Mouse (Mus musculus) cortical plate, adult 2 months (tissue): ENCODE data around the gene Usp48. TPM values are rescaled to one million over a fixed set of nuclear protein-coding genes. Genes with fewer than 3 reads are reported as not detected.

Experiments
- H3K27ac ChIP-seq: fragments of 200-500 bp; 2 replicates; pipeline ENCODE4 v1.5.1; 2012; ENCODE audit warnings: low read length, control low read depth, inconsistent platforms; ENCODE audit not compliant: insufficient read depth
- H3K4me1 ChIP-seq: fragments of 200-500 bp; 2 replicates; pipeline ENCODE4 v1.6.1; 2011; ENCODE audit warnings: low read length; ENCODE audit not compliant: control insufficient read depth, insufficient read depth
- H3K4me3 ChIP-seq: fragments of 200-500 bp; 2 replicates; pipeline ENCODE4 v1.5.1; 2011; ENCODE audit warnings: mild to moderate bottlenecking, low read length, control low read depth; ENCODE audit not compliant: insufficient read depth
- CTCF ChIP-seq: fragments of 200-500 bp; IDR thresholded peaks from 2 replicates; pipeline ENCODE4 v1.5.1; 2011; ENCODE audit warnings: mild to moderate bottlenecking, control low read depth, low read length; ENCODE audit not compliant: insufficient read depth; ENCODE audit errors: extremely low read depth
- POLR2A ChIP-seq: fragments of 200-500 bp; IDR thresholded peaks from 2 replicates; pipeline ENCODE4 v1.6.1; 2011; ENCODE audit warnings: mild to moderate bottlenecking, low read length, control low read depth; ENCODE audit not compliant: insufficient read depth; ENCODE audit errors: extremely low read depth
- polyA plus RNA-seq: library from polyadenylated mRNA; depleted of rRNA; stranded (reverse); fragments of >200 nt; gene quantifications from 2 replicates; pipeline ENCODE4 v1.2.3, GENCODE M21; 2012

Gene Usp48
- polyA plus RNA-seq, 1 experiment = 147 TPM

DNA sequence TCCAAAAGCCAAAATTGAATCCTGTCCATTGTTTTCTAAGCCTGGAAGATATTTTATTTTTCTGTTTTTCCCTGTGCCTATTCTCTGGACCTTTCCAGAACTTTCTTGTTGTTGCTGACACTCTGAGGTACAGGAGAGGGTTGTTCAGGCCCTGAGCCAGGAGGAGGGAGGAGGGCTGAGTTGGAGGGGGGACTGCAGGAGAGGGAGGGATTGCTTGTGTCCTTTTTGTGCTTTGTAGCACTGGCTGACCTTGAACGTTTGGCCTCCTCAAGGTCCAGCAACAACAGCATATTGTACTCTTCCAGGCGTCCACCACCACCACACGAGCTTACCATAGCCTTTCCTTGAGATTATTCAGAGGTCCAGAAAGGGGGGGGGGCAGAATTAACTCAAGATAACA is 38.0 kb downstream of the Usp48 start:
- Histone ChIP-seq H3K4me1 (peaks cover 6% of the 10 kb centered on the region), H3K27ac (no peak overlapping the region), H3K4me3 (no peak overlapping the region)
- no peak for TF ChIP-seq CTCF
- no peak for TF ChIP-seq POLR2A

GRCm38 (mm10) chr4:137633394-137633793 is 39.8 kb downstream of the Usp48 start:
- TF ChIP-seq POLR2A (no peak), CTCF (no peak)
- Histone ChIP-seq H3K4me1 (peaks cover 5% of the 10 kb centered on the region; the same call in 1 of the 2 replicates), H3K27ac (no peak overlapping the region), H3K4me3 (no peak overlapping the region)

DNA sequence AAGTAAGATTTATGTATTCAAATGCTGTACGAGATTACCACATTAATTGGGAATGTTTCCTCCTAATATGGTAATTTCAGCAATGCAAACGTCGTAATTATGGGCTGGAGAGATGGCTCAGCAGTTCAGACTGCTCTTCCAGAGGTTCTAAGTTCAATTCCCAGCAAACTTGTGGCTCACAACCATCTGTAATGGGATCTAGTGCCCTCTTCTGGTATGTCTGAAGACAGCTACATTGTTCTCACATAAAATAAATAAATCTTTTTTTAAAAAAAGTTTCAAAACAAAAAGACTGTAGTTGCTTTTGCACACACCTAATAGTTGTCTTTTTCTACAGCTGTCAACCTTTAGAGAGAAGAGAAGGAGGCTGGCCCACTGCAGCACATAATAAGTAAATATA is 43.0 kb downstream of the Usp48 start:
- TF ChIP-seq CTCF = no peak
- no peak for TF ChIP-seq POLR2A
- no peak overlapping the region for H3K27ac ChIP-seq
- H3K4me1 ChIP-seq = no peaks in the 10 kb centered on the region
- no peak overlapping the region for H3K4me3 ChIP-seq

GRCm38 (mm10) chr4:137641556-137641955 is 48.0 kb downstream of the Usp48 start:
- Histone ChIP-seq H3K4me1 (peaks cover 5% of the 10 kb centered on the region), H3K27ac (no peak overlapping the region), H3K4me3 (no peak overlapping the region)
- TF ChIP-seq CTCF (no peak), POLR2A (no peak)

DNA sequence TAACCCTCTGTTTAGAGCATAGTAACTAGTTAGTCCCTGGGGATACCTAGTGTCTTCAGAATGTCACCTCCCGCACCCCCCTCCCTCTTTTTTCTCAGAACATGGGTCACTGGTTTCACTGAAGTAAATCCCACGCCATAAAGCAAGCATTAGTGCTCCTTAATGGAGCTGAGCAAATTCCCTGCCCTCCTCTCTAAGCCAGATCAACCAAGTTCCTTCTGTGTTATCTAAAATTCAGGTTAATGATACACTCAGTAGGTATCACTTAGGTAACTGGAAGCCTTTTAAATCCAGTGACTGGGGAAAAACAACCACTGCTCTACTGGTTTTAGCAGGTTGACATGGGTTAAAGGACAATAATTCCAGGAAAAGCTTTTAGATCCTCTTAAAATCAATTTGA is 48.5 kb downstream of the Usp48 start:
- H3K27ac ChIP-seq = no peak overlapping the region
- H3K4me1 ChIP-seq = peaks cover 5% of the 10 kb centered on the region
- no peak for TF ChIP-seq POLR2A
- no peak for TF ChIP-seq CTCF
- no peak overlapping the region for H3K4me3 ChIP-seq

DNA sequence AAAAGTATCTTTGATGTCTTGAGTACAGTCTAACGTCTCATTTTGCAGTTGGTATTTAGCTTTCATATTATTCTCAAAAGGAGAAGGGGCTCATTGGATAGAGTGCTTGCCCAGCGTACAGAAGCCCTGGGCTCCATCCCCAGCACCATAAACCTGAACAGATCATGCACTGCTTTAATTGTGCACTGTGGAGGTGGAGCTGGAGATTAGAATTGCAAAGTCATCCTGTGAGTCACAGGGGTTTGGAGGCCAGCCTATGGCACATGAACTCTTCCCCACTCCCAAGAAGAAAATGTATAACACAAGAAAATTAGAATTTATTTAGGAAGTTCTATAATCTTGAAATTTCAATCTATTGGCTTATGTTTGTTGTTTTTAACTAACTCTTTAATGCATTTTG is 49.9 kb downstream of the Usp48 start:
- H3K4me1 ChIP-seq = peaks cover 9% of the 10 kb centered on the region
- TF ChIP-seq CTCF (no peak), POLR2A (no peak)
- no peak overlapping the region for H3K27ac ChIP-seq
- no peak overlapping the region for H3K4me3 ChIP-seq

DNA sequence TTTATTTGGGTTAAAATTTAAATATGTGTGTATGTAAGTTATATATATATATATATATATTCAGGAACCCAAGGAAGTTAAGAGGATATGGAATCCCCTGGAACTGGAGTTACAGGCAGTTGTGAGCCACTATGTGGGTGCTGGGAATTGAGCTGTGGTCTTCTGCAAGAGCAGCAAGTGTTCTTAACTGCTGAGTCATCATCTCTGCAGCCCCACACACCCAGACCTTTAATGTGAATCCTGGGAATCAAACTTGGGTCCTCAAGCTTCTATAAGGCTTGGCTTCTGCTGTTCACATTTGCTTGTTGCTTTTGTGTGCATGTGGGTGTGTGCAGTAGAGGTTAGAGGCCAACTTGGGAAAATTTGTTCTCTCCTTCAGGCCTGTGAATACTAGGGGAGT is 52.7 kb downstream of the Usp48 start:
- Histone ChIP-seq H3K4me1 (peaks cover 14% of the 10 kb centered on the region), H3K27ac (no peak overlapping the region), H3K4me3 (no peak overlapping the region)
- TF ChIP-seq CTCF (no peak), POLR2A (no peak)

DNA sequence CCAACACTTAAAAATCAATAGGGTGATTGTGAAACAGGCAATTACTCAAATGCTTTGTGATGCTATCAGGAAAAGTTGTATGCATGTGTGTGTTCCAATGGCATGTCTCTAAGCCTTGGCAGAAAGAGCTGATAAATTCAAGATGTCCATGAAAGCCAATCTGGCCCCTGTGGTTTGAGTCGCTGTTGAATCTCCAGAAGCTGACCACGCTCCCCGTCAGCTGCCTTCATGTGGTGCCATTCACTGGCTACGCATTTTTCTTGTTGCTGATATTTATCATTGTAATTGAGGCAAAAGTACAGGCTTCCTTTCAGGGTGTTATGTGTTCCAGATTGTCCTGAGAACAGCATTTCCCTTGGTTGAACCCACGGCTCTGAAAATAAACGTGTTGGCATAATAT is 54.1 kb downstream of the Usp48 start:
- peaks cover 13% of the 10 kb centered on the region for H3K4me1 ChIP-seq
- H3K27ac ChIP-seq = no peak overlapping the region
- no peak overlapping the region for H3K4me3 ChIP-seq
- TF ChIP-seq POLR2A (no peak), CTCF (no peak)

GRCm38 (mm10) chr4:137648230-137648629 is 54.7 kb downstream of the Usp48 start:
- H3K4me1 ChIP-seq = peaks cover 10% of the 10 kb centered on the region
- H3K4me3 ChIP-seq = no peak overlapping the region
- TF ChIP-seq POLR2A (no peak), CTCF (no peak)
- no peak overlapping the region for H3K27ac ChIP-seq

GRCm38 (mm10) chr4:137650912-137651311 is 57.4 kb downstream of the Usp48 start:
- TF ChIP-seq CTCF (no peak), POLR2A (no peak)
- Histone ChIP-seq H3K27ac (no peak overlapping the region), H3K4me3 (no peak overlapping the region), H3K4me1 (peaks cover 9% of the 10 kb centered on the region)

DNA sequence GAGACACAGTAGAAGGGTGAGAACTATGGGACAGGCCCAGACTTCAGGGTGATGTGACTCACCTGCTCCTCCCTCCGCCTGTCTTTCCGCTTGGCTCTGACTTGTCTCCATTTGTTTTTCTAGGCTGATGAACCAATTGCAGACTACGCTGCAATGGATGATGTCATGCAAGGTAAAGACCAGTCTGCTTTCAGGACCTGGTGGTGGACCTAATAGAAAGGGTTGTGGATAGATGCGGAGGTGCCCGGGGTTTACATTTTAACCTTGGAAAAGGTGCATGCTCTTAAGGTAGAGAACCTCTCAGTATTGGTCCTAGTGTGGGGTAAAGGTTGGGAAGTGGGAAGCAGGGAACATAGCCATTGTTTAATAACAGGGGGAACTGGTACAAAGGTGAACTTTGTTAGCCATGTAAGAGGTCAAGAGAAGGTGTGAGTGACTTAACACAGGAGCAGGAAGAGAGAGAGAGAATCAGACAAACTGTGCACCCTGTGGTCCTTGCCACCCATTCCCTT is 59.3 kb downstream of the Usp48 start:
- Histone ChIP-seq H3K4me3 (no peak overlapping the region), H3K27ac (no peak overlapping the region), H3K4me1 (peaks cover 7% of the 10 kb centered on the region)
- TF ChIP-seq CTCF (no peak), POLR2A (no peak)
